Mouse (Mus musculus): ENCODE measurements at regions not wholly inside any gene's neighbourhood (a gene's known extent, or its start where the extent isn't known, plus 50 kb on each side); places are given as distances from the start of the nearest gene placed in this dataset.
A peak's percentile ranks its signal among the peaks of the same experiment; 100 is the strongest.

DNA sequence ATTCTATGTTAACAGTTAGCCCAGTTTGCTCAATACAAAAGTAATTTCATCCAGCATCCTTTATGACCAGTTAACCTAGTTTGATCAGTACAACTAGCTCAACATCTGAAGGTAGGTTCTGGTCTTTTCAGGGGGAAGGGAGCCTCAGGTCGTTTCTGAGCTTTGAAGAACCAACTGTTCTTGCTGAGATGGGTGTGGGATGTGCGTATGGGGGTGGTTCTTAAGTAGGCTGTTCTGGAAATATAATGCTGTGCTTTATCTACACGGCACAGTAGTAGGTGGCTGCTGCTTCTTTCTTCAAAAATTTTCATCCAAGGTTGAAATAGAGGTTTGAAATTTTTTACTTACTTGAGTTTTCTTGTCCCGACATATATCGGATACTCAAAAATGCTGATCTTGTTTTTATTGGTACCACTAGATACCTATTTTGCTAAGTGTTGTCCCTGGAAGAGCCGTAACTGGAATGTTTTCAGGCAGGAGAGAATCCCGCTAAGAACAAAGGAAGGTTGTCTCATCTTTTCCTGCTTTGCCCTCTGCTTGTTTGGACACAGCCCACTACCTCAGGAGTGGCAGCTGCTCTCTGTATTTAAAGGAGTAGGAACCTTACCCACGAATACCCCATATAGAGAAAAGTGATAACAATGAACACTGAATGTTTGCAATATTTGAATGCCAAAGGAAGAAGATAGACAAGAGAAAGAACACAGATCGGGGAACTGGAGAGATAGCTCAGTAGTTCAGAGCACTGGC lies 275.5 kb downstream of the Cdh10 start:
- peak in 1 of 2 experiments; percentile 11 for DNase-seq (ENCODE audit: low spot score in 2 of 2)

DNA sequence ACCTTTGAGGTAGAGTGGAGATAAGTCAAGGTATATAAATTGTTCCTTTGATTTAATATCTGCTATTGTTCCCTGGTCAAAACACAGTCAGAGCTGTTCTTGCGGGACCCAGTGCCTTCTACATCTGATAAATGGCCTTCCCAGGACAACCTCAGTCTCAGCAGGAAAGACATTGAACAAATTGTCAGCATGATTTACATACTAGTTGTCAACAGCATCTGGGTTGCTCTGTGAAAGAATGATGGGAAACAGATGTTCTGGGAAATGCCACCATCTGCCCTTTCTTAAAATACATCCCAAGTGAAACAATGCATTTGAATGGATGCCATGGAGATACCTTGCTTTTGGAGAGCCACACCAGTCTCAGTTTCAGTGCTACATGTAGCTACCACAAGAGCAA lies 296.2 kb downstream of the Cdh10 start:
- no peak for DNase-seq (ENCODE audit: low spot score in 2 of 2)

DNA sequence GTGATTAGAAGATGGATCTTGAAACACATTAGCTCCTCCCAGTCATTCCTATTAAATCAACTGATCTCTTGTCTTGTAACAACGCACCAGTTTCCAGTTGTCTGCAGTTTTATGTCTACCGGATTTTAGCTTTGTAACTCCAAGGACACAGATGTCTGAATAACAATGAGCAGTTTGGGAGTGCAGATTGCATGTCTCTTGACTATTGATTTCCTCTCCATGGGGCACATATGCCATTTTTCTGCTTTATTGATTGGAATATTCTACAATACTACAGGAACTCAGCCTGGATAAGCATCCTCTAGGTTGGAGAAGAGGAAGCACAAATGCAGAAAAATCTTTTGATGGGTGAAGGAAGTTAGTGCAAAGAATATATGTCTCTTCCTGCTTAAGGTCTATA lies 300.2 kb downstream of the Cdh10 start:
- no peak for DNase-seq (ENCODE audit: low spot score in 2 of 2)

DNA sequence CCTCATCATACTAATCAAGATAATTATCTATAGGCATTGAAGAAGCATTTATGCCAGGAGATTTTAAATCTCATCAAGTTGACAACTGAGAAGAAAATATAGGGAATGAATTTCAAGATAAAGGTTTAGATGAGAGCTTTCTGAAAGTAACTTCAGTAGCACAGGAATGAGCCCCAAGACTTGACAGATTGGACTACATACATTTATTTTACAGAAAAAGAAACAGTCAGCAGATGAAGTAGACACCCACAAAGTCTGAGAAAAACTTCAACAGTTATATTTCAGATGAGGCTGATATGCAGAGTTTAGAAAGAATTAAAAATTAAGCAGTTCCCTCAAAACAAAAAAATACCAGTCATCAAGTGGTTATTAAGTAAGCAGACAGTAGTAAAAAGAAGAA lies 308.7 kb downstream of the Cdh10 start:
- DNase-seq (ENCODE audit: low spot score in 2 of 2) = no peak

DNA sequence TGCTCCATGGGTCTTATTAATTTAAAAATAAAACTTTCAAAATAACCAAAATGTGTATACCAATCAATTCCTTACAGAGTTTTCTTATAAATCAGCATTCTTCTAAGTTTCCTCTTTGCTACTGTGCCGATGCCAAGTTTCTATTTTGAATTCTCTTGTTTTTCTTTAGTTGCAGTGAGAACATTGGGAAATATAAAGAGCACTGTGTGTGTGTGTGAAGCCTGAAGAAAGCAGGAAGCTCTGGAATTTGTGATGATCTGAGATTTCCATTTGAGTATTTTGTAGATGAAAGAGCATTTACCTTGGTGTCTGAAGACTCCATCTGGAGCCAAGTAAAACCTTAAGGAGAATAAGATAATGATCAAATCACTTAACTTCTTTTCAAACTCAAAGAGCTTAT lies 310.6 kb downstream of the Cdh10 start:
- DNase-seq (ENCODE audit: low spot score in 2 of 2) = no peak

DNA sequence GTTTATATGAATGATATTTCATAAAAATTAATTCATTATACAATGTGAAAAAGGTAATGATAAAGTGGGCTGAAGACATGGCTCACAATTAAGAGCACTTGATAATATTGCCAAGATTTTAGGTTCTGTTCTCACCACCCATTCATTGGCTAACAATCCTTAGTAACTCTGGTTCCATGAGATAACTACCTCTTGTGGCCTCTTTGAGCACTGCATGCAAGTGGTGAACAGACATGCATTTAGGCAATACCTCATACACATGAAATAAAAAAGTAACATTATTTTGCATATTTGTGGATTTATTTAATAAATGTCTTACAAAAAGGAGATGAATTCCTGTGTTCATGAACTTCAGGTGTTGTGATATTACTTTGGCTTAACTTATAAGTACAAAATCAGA lies 334.9 kb downstream of the Cdh10 start:
- no peak for DNase-seq (ENCODE audit: low spot score in 2 of 2)

DNA sequence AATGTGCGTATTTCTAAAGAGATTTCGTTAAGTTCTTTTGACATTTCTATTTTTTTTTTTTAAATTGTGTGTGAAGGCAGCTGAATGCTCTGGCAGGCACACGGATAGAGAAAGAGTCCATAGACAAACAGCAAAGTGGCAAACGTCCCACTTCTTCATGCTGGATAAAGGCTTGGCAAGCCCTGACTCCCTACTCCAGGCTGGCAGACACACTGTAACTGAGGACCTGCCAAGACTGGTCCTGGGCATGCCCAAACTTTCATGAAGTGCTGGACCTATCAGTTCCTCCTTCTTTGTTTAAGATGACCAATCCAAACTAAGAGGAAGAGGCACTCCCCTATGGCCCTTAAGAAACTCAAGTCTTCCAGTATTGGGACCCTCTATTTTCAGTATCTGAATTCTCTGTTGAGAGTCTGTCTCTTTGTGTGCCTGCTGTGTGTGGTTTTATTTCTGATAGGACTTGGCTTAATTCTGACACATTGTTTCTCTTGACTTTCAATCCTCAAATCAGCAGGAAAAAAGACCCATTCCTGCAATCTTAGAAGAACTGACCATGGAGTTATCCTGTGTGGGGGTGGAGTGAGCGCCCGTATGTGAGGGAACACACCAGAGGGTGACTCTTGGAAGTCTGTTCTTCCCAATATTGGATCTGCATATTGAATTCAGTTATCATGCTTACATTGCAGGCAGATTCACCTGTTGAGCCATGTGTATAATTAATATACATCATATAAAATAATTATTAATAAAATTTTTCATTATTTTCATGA lies 343.6 kb downstream of the Cdh10 start:
- DNase-seq (ENCODE audit: low spot score in 2 of 2) = peak; percentile 34 to 57

DNA sequence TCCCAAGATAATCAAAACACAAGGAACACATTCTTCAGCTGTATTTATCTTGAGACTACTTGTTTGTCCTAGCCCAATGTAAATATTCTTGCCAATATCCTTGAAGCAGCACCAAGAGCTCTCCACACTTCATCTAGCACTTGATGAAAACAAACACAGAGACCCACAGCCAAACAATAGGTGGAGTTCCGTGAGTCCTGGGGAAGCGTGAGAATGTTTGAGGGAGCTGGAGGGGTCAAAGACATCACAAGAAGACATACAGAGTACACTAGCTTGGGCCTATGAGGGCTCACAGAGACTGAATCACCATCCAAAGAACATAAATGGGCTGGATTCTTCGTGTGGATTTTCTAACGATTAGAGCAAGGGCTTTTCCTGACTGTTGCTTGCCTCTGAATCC lies 356.7 kb downstream of the Cdh10 start:
- DNase-seq (ENCODE audit: low spot score in 2 of 2) = no peak

All from frontal cortex, postnatal 10 days (tissue).